Mouse (Mus musculus): ENCODE measurements at regions not wholly inside any gene's neighbourhood (a gene's known extent, or its start where the extent isn't known, plus 50 kb on each side); places are given as distances from the start of the nearest gene placed in this dataset.

DNA sequence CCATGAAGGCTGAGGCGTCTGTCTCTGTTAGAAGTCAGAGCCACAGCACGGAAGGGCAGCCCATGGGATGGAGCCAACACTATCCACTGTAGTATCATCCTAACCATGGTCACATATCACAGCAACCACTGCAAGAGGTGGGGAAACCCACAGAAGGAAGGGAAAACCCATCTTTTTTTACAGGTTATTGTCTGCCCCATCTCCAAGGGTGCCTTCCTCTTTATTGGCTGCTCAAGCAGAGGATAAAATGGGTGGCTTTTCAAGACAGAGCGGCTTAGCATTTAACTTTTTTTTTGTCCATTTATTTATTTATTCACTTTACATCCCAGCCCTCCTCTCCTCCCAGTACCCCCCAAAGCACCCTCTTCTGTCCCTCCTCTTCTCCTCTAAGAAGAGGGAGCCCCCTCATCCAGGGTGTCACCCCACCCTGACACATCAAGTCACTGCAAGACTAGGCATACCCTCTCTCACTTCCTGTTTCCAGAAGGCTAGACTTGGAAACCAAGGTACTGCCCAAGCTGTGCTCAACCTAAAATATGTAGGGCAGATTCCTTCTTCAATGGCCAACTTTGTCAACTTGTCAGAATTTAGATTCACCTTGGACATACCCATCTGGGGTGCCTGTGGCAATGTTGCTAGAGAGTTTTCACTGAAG is 51.1 kb upstream of the Egr2 start:
- no peak for DNase-seq
- Histone ChIP-seq H3K4me1 (ENCODE audit: control insufficient read depth, insufficient read depth, low read length) (no peaks in the 10 kb centered on the region), H3K27me3 (ENCODE audit: control insufficient read depth, insufficient read depth, low read length) (no peaks in the 10 kb centered on the region), H3K4me2 (ENCODE audit: low read length) (no peak overlapping the region), H3K27ac (replicated peaks; ENCODE audit: low read depth, low read length) (no peak overlapping the region), H3K9me3 (ENCODE audit: control insufficient read depth, low read length) (no peaks in the 10 kb centered on the region), H3K36me3 (ENCODE audit: control insufficient read depth, insufficient read depth, low read length) (no peaks in the 10 kb centered on the region), H3K4me3 (replicated peaks; ENCODE audit: low read depth, low read length) (no peak overlapping the region), H3K9ac (replicated peaks; ENCODE audit: low read length) (no peak overlapping the region)
- WGBS: 85% methylated on average over 3 of the region's 3 CpGs
- ATAC-seq (ENCODE audit: low FRiP score, low TSS enrichment): no peak

All from midbrain, embryonic 14.5 days (tissue).